Comparison of ENCODE assay signal across 28 mouse cellular contexts in genomic region chr9:57248030-57248942, GRCm38 (mm10). TPM values are rescaled to one million over a fixed set of nuclear protein-coding genes. Genes with fewer than 3 reads are reported as not detected.
DNase-seq lines count a peak whose midpoint lies in the region; ATAC-seq and TF ChIP-seq lines count a peak whose summit lies in the region.
"Had no signal": no experiment of that assay in that cellular context is flagged by ENCODE, and none has a peak within 500 bp of the region (broad histone marks: within the 10 kb centered on the region; RNA-seq: fewer than 3 reads in every experiment).

No protein-coding gene starts in this region.

- DNase-seq in kidney, adult 18-20 months, result peak; percentile 20
- peak; percentile 29 for DNase-seq in lung, postnatal 0 days (ENCODE audit: low spot score)
- DNase-seq in lung, postnatal 4 days, result no peak
- DNase-seq in Patski (ENCODE audit: low read depth, low spot score), result no peak
- no peak for DNase-seq in left cerebral cortex, adult 11 months (ENCODE audit: low spot score)
- DNase-seq: cerebellum, adult 18-20 months; cerebellum, postnatal 36 days; embryo, embryonic 11 days; heart, postnatal 4 days; layer of hippocampus, adult 9-11 months; left cerebral cortex, postnatal 4 days; lung, adult 18-20 months; right cerebral cortex, postnatal 4 days; thymus, adult 2 months; thymus, postnatal 4 days had no signal

- no peaks in the 10 kb centered on the region for H3K9me3 ChIP-seq in kidney, embryonic 15.5 days (replicated peaks)
- H3K9me3 ChIP-seq in lung, postnatal 0 days (ENCODE audit: low read length), result no peaks in the 10 kb centered on the region
- H3K9me3 ChIP-seq: embryonic facial prominence, embryonic 13.5 days; forebrain, embryonic 12.5 days; limb, embryonic 15.5 days; midbrain, embryonic 15.5 days; neural tube, embryonic 13.5 days; stomach, embryonic 15.5 days had no signal

- H3K4me2 ChIP-seq in kidney, embryonic 15.5 days, result no peak overlapping the region
- no peak overlapping the region for H3K4me2 ChIP-seq in lung, postnatal 0 days (replicated peaks; ENCODE audit: low read depth, low read length)
- H3K4me2 ChIP-seq in myocyte (ENCODE audit: low read depth), result no peak overlapping the region
- H3K4me2 ChIP-seq: embryonic facial prominence, embryonic 13.5 days; forebrain, embryonic 12.5 days; hindbrain, embryonic 14.5 days; limb, embryonic 15.5 days; midbrain, embryonic 15.5 days; neural tube, embryonic 13.5 days; stomach, embryonic 15.5 days had no signal

- no peak for TF ChIP-seq POLR2A in myocyte (IDR thresholded peaks at IDR 0.05; ENCODE audit: insufficient read length, low read depth)

- no peaks in the 10 kb centered on the region for H3K27me3 ChIP-seq in kidney, embryonic 15.5 days
- H3K27me3 ChIP-seq in lung, postnatal 0 days (replicated peaks; ENCODE audit: insufficient read depth, low read length), result no peaks in the 10 kb centered on the region
- no peaks in the 10 kb centered on the region for H3K27me3 ChIP-seq in Patski
- H3K27me3 ChIP-seq in myocyte (ENCODE audit: control insufficient read depth, insufficient read depth, insufficient read length), result no peaks in the 10 kb centered on the region
- H3K27me3 ChIP-seq: embryonic facial prominence, embryonic 13.5 days; forebrain, embryonic 12.5 days; limb, embryonic 15.5 days; midbrain, embryonic 15.5 days; neural tube, embryonic 13.5 days; stomach, embryonic 15.5 days had no signal

- TF ChIP-seq CTCF in lung, postnatal 0 days (IDR thresholded peaks at IDR 0.05), result no peak
- TF ChIP-seq CTCF in Patski (IDR thresholded peaks at IDR 0.05), result no peak

- no peak for ATAC-seq in kidney, embryonic 15.5 days (replicated peaks; ENCODE audit: low FRiP score)
- ATAC-seq in lung, postnatal 0 days, result peak; percentile 19; the same call in 1 of the 2 replicates
- ATAC-seq in Patski, result peak; percentile 3
- ATAC-seq: inflammation-experienced regulatory T-cells, adult 6 months; midbrain, embryonic 15.5 days had no signal

- WGBS in kidney, embryonic 15.5 days, result 65% methylated on average over 7 of the region's 7 CpGs
- 41% methylated on average over 7 of the region's 7 CpGs for WGBS in lung, postnatal 0 days

- H3K4me3 ChIP-seq in kidney, embryonic 15.5 days (replicated peaks), result no peak overlapping the region
- no peak overlapping the region for H3K4me3 ChIP-seq in lung, postnatal 0 days (ENCODE audit: low read depth, low read length)
- H3K4me3 ChIP-seq in myocyte, result no peak overlapping the region
- H3K4me3 ChIP-seq: embryonic facial prominence, embryonic 13.5 days; erythroblast, embryonic 14.5 days; forebrain, embryonic 12.5 days; limb, embryonic 15.5 days; midbrain, embryonic 15.5 days; neural tube, embryonic 13.5 days; stomach, embryonic 15.5 days had no signal

- TF ChIP-seq EP300 in lung, postnatal 0 days (IDR thresholded peaks at IDR 0.05), result no peak

- no peak overlapping the region for H3ac ChIP-seq in myocyte (ENCODE audit: control insufficient read depth, insufficient read length)

- H3K36me3 ChIP-seq in kidney, embryonic 15.5 days, result peaks cover 27% of the 10 kb centered on the region
- peaks cover 12% of the 10 kb centered on the region; the same call in 1 of the 2 replicates for H3K36me3 ChIP-seq in lung, postnatal 0 days (ENCODE audit: insufficient read depth, low read length)
- H3K36me3 ChIP-seq in myocyte (ENCODE audit: control insufficient read depth, insufficient read depth), result peaks cover 12% of the 10 kb centered on the region
- H3K36me3 ChIP-seq: midbrain, embryonic 15.5 days; neural tube, embryonic 13.5 days had no signal

- in situ Hi-C loops in Patski (cut with MboI; ENCODE audit: low pct_unique_long_range_greater_than_20kb), result no loop called here

- CTCF ChIA-PET in Patski (lab: Charles Lee), result interaction anchor here (1.0 kb wide), 1 partner anchor 189 kb away, joined by 3 read pairs; no protein-coding TSS in a partner anchor

- no peak overlapping the region for H3K27ac ChIP-seq in kidney, embryonic 15.5 days
- H3K27ac ChIP-seq in lung, postnatal 0 days (ENCODE audit: low read length), result no peak overlapping the region
- H3K27ac ChIP-seq: embryonic facial prominence, embryonic 13.5 days; forebrain, embryonic 12.5 days; hindbrain, embryonic 14.5 days; limb, embryonic 15.5 days; midbrain, embryonic 15.5 days; neural tube, embryonic 13.5 days; stomach, embryonic 15.5 days had no signal

- H3K4me1 ChIP-seq in kidney, embryonic 15.5 days, result peaks cover 27% of the 10 kb centered on the region
- no peaks in the 10 kb centered on the region for H3K4me1 ChIP-seq in lung, postnatal 0 days (ENCODE audit: insufficient read depth, low read depth, low read length)
- H3K4me1 ChIP-seq: embryonic facial prominence, embryonic 13.5 days; neural tube, embryonic 13.5 days had no signal

- peaks cover 6% of the 10 kb centered on the region for H3K79me2 ChIP-seq in myocyte (ENCODE audit: control insufficient read depth, insufficient read depth)

- H3K9ac ChIP-seq in kidney, embryonic 15.5 days, result no peak overlapping the region
- H3K9ac ChIP-seq in lung, postnatal 0 days (replicated peaks; ENCODE audit: low read depth), result no peak overlapping the region
- H3K9ac ChIP-seq: embryonic facial prominence, embryonic 13.5 days; forebrain, embryonic 12.5 days; hindbrain, embryonic 14.5 days; limb, embryonic 15.5 days; midbrain, embryonic 15.5 days; neural tube, embryonic 13.5 days; stomach, embryonic 15.5 days had no signal

- POLR2A ChIA-PET in Patski (lab: Charles Lee), result interaction anchor here (0.7 to 2.0 kb wide), 4 partner anchors 10 to 35 kb away, joined by 3 to 5 read pairs (median 4); no protein-coding TSS in a partner anchor

TF ChIP-seq in myocyte, 11 proteins besides CTCF, POLR2A, EP300 and RAD21:
- TF ChIP-seq POLR2AphosphoS2 (IDR thresholded peaks at IDR 0.05; ENCODE audit: insufficient read length, low read depth) (peak; percentile 55), REST (IDR thresholded peaks at IDR 0.05; ENCODE audit: insufficient read depth, insufficient read length) (no peak)

RNA-seq across cellular contexts. Expression of gene Trcg1, which starts 11.9 kb away (rescaled TPM):
- polyA plus RNA-seq in kidney, embryonic 15.5 days (2015; fragmentation: Nextera tagmentation; extraction: Ambion mirVana), result not detected in 2 replicates
- polyA plus RNA-seq in lung, postnatal 0 days (2015; fragmentation: Nextera tagmentation; extraction: Ambion mirVana), result not detected in 2 replicates
- polyA plus RNA-seq in Patski (2021) (not detected), myocyte (2012; fragmentation: generic; extraction: Trizol) (not detected)
- polyA plus RNA-seq: embryonic facial prominence, embryonic 13.5 days; erythroblast, embryonic 14.5 days; forebrain, embryonic 12.5 days; heart, embryonic 16.5 days; hindbrain, embryonic 14.5 days; inflammation-experienced regulatory T-cells, adult 6 months; large intestine, adult 2 months; limb, embryonic 15.5 days; midbrain, embryonic 15.5 days; neural tube, embryonic 13.5 days had no signal

RNA-seq across cellular contexts. Expression of gene 1700017B05Rik, which starts 14.1 kb away (rescaled TPM):
- polyA plus RNA-seq in kidney, embryonic 15.5 days (2015; fragmentation: Nextera tagmentation; extraction: Ambion mirVana), result 22.0 and 24.6 TPM in 2 replicates
- 15.6 TPM in 2 replicates for polyA plus RNA-seq in lung, postnatal 0 days (2015; fragmentation: Nextera tagmentation; extraction: Ambion mirVana)
- polyA plus RNA-seq in Patski (2021) (38.2 TPM), myocyte (2012; fragmentation: generic; extraction: Trizol) (30.3 TPM)

Comparison
In these comparisons a context has a peak if more than half of its experiments do, and no peak if none do; other contexts are left out.
1. DNase-seq: peak in kidney, adult 18-20 months (single experiment) and lung, postnatal 0 days (single experiment); none in lung, postnatal 4 days (0 of 2), Patski (single experiment) and left cerebral cortex, adult 11 months (single experiment).